Mouse (Mus musculus) cerebellum, adult 2 months (tissue): ENCODE measurements around the gene Prpf40b.
"Not testable (repeated sequence)": the region's sequence is repeated elsewhere in the genome, so short reads cannot be mapped to it uniquely, and the experiment has no call there.

Experiments
- CTCF ChIP-seq: fragments of 200-500 bp; IDR thresholded peaks from 2 replicates; pipeline ENCODE4 v1.5.1; 2011; ENCODE audit warnings: low read depth, mild to moderate bottlenecking, control low read depth, low read length, moderate library complexity, borderline replicate concordance; ENCODE audit not compliant: insufficient read depth
- POLR2A ChIP-seq: fragments of 200-500 bp; IDR thresholded peaks from 2 replicates; pipeline ENCODE4 v1.6.1; 2011; ENCODE audit warnings: low read length, control low read depth, borderline replicate concordance; ENCODE audit not compliant: insufficient read depth

GRCm38 (mm10) chr15:99246736-99247135, 48.2 kb upstream of the Prpf40b start:
- TF ChIP-seq CTCF, POLR2A: not testable (repeated sequence)
